Mouse (Mus musculus): Measurements from ENCODE around the gene Rrp1b. TPM values are rescaled to one million over a fixed set of nuclear protein-coding genes. Genes with fewer than 3 reads are reported as not detected.

Rrp1b gene
- total RNA-seq (2023; ENCODE audit: inconsistent age): 48.5 to 60.7 TPM (median 51.8 TPM) in 4 replicates

DNA sequence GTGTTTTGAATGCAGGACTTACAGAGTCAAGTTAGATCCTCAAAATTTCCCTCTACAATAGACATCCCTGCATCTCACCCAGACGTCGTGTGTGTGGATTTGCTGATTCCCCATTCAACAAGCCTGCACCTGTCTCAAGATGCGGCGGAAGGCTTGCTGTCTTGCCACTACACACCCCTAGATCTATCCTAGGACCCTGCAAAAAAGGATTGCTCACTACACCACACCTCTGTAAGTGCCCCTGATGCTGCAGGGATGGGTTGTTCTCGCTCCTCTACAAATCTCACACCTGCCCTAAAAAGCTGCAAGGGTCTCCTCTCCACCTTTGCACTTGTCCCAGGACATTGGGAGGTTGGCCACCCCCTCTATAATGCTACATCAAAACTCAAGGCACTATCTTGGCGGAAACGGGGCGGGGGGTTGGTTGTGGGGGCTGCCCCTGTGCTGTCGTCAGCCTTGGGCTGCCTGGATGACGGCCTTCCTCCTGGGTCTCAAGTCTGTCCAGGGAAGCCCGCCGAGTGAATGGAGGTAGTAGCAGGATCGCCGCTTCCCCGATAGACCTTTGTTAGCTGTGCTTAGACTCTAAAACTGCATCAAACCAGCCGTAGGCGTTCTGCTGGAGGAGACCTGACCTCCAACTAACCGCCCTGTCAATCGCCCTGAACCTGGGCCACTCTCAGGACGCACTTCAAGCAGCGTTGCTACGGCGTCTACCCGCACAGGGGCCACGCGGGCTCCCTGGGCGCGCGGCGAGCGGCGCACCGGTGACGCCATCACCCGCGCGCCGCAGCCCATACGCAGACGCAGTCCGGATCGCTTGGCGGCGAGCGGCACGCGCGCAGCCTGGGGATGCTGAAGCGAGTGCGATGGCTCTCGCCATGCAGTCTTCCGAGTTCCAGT is at the start of gene Rrp1b, which contains the start of gene Hsf2bp:
Gene Rrp1b (plus strand): TSS at position 492 of the 900 bp plus-strand sequence.
Gene Hsf2bp (minus strand): TSS at position 741 of the 900 bp plus-strand sequence.

Other genes with a start within 250 kb of the Rrp1b start
- gene Sik1, start 180.3 kb upstream of the Rrp1b start, total RNA-seq (2023; ENCODE audit: inconsistent age): 793 to 866 TPM (median 826 TPM) in 4 replicates
- gene Hsf2bp, start 249 bp downstream of the Rrp1b start, total RNA-seq (2023; ENCODE audit: inconsistent age): 0.22 to 0.93 TPM (median 0.45 TPM) in 3 of 4 replicates, not detected in the other
- gene Notch3, start 130.8 kb downstream of the Rrp1b start, total RNA-seq (2023; ENCODE audit: inconsistent age): not detected in 4 replicates
- 1.8 to 2.4 TPM (median 2.1 TPM) in 4 replicates for gene Ephx3, start 153.4 kb downstream of the Rrp1b start, total RNA-seq (2023; ENCODE audit: inconsistent age)
- 255 to 330 TPM (median 306 TPM) in 4 replicates for gene Brd4, start 248.6 kb downstream of the Rrp1b start, total RNA-seq (2023; ENCODE audit: inconsistent age)

Data from B cell, adult (primary cell).